Mouse (Mus musculus) c-Kit-negative CD71-positive TER-119-positive erythroid progenitor cells, embryonic 14.5 days (primary cell): ENCODE results near the gene Cebpa.

Experiments
- DNase-seq: peaks from one replicate; pipeline ENCODE4 v3.0.0-alpha.2; 2013; ENCODE audit warnings: low read depth, low spot score

The Cebpa gene

GRCm38 (mm10) chr7:35119506-35120145 lies 533 bp downstream of the Cebpa start:
- no peak for DNase-seq

- DNase-seq, result no peak
These were observed 1.1 kb downstream of the Cebpa start for GRCm38 (mm10) chr7:35120146-35120691.

- no peak for DNase-seq
These were observed 2.1 kb downstream of the Cebpa start for GRCm38 (mm10) chr7:35121150-35121549.

GRCm38 (mm10) chr7:35122401-35123320 lies 3.6 kb downstream of the Cebpa start:
- DNase-seq, result no peak

- no peak for DNase-seq
These were observed 4.4 kb downstream of the Cebpa start for GRCm38 (mm10) chr7:35123431-35123953.

GRCm38 (mm10) chr7:35124216-35124615 lies 5.1 kb downstream of the Cebpa start:
- DNase-seq, result no peak

GRCm38 (mm10) chr7:35124745-35125144 lies 5.7 kb downstream of the Cebpa start:
- DNase-seq, result no peak

GRCm38 (mm10) chr7:35125971-35126370 lies 6.9 kb downstream of the Cebpa start:
- DNase-seq, result no peak

- no peak for DNase-seq
These were observed 7.9 kb downstream of the Cebpa start for GRCm38 (mm10) chr7:35127001-35127400.

- DNase-seq, result no peak
These were observed 8.6 kb downstream of the Cebpa start for GRCm38 (mm10) chr7:35127721-35128120.

- no peak for DNase-seq
These were observed 9.8 kb downstream of the Cebpa start for GRCm38 (mm10) chr7:35128677-35129567.

- no peak for DNase-seq
These were observed 11.1 kb downstream of the Cebpa start for GRCm38 (mm10) chr7:35130059-35130738.

- DNase-seq, result no peak
These were observed 11.8 kb downstream of the Cebpa start for GRCm38 (mm10) chr7:35130888-35131287.

- DNase-seq, result no peak
These were observed 12.5 kb downstream of the Cebpa start for GRCm38 (mm10) chr7:35131601-35132000.

GRCm38 (mm10) chr7:35134621-35135020 lies 15.5 kb downstream of the Cebpa start:
- DNase-seq, result no peak

- DNase-seq, result no peak
These were observed 18.4 kb downstream of the Cebpa start for GRCm38 (mm10) chr7:35137524-35137923.

GRCm38 (mm10) chr7:35138481-35138880 lies 19.4 kb downstream of the Cebpa start:
- DNase-seq, result no peak

- no peak for DNase-seq
These were observed 20.8 kb downstream of the Cebpa start for GRCm38 (mm10) chr7:35139880-35140279.

- no peak for DNase-seq
These were observed 22.4 kb downstream of the Cebpa start for GRCm38 (mm10) chr7:35141519-35141918.

- DNase-seq, result no peak
These were observed 23.4 kb downstream of the Cebpa start for GRCm38 (mm10) chr7:35142522-35142921.
